Mouse (Mus musculus): Measurements from ENCODE around the gene Wdr62.
"Not testable (repeated sequence)": the region's sequence is repeated elsewhere in the genome, so short reads cannot be mapped to it uniquely, and the experiment has no call there.

The Wdr62 gene

GRCm38 (mm10) chr7:30265531-30265930 lies 14.7 kb downstream of the Wdr62 start:
- DNase-seq (ENCODE audit: low spot score in 2 of 2) = no peak

GRCm38 (mm10) chr7:30265041-30265440 lies 15.2 kb downstream of the Wdr62 start:
- DNase-seq (ENCODE audit: low spot score in 2 of 2) = no peak

DNA sequence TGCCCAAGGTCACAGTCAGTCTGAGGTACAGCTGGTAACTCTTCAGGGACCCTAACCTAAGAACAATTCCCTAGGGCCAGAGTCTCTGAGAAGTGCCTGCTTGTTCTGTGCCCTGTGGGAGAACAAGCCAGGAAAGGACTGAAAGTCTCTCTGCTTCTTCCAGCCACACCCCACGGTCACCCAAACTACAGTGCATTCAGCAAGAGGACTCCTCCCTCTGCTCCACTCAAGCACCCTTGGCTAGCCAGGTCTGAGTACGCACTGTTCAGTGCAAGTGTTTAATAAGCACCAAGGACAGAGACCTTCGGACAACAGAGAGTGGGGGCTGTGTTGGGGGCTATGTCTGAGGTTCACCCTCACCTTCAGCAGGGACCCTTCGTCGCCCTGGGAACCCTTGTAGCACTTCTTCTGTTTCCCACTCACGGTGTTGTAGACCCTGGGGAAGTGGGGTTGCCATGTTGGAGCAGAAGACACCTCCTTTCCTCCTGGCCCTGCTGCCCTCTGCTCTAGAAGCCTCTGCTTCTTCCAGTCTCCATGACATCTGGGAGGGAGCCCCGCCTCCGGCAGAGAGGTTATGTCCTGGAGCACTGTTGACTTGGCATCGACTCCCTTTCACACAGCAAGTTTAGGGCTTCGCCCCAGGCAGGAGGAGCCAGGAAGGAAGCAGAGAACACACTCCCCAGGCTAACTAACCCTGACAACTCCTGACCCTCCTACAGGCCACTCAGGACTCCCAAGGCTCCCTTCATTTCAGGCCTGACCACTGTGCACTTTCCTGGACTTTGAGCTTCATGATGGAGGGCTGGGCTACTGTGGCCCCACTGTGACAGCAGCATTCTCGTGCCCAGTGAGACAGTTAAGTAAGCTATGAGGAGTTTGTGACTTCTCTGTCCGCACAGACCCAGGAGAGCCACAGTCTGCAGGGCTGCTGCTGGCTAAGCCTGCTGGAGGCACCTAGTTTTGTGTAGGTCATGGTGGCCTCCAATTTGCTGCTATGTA lies 28.0 kb downstream of the Wdr62 start:
- peak in 1 of 2 experiments; percentile 33 for DNase-seq (ENCODE audit: low spot score in 2 of 2)

GRCm38 (mm10) chr7:30237374-30237773 lies 42.8 kb downstream of the Wdr62 start:
- DNase-seq (ENCODE audit: low spot score in 2 of 2) = not testable (repeated sequence)

DNA sequence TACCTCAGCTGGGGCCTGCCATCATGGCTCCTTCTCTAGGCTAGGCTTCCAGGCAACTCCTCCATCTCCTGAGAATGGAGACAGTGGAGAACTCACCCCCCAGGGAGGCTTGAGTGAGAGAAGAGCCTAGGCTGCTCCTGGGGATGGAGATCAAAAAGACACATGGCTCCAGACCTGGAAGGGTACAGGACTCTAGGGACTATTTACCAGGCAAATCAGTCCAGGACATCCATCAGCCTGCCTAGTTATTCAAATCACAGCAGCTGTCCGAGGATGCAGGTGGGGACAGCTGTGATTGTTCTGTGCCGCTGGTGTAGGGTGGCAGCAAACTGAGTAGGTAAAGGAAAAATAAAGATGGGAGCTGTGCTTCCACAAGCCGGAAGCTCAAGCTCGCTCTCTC lies 44.6 kb downstream of the Wdr62 start, which contains the start of gene Ovol3:
Gene Ovol3 (minus strand): TSS at position 101 of the 400 bp plus-strand sequence.
- no peak for DNase-seq (ENCODE audit: low spot score in 2 of 2)

DNA sequence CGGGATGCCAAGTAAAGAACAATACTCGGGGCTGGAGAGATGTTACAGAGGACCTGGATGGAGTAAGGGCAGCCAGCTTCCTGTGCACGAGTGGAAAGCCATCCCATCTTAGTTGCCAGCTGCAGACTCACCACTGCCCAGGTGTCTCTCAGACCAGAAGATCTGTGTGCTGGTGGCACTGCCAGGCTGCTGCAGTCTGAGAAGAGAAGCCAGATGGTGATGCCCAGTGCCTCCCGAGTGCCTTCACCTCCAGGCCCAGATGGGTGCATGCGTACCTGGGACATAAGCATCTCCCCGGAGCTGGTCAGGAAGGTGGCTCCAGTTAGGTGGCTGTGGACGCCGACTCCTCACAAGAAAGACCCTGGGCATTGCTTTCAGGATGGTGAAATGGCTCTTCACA lies 45.1 kb downstream of the Wdr62 start:
- DNase-seq (ENCODE audit: low spot score in 2 of 2) = no peak

DNA sequence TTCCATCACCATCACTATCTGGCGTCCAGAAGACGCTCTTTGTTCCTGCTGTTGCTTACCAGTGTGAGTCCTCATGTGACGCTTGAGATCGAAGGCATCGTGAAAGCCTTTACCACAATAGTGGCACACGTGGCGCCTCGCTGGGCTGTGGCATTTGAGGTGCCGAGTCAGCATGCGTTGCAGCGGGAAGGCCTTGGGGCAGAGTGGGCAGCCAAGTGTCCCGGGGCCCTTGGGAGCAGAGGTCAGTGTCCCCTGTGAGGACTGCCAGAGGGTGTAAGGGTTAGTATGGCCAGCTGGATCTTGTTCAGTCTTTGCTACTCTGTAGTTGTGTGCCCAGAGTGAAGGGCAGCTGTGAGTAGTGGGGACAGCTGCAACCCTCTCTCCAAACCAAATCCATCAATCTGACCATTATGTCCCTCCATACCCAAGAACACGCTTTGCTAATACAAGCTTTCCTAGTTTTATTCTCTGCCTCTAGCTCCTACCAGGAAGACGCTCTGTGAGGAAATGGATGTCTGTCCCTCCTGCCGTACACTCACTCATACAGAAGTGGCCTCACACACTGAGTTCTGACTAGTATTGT lies 45.9 kb downstream of the Wdr62 start:
- DNase-seq (ENCODE audit: low spot score in 2 of 2) = no peak

GRCm38 (mm10) chr7:30233387-30233786 lies 46.8 kb downstream of the Wdr62 start:
- no peak for DNase-seq (ENCODE audit: low spot score in 2 of 2)

DNA sequence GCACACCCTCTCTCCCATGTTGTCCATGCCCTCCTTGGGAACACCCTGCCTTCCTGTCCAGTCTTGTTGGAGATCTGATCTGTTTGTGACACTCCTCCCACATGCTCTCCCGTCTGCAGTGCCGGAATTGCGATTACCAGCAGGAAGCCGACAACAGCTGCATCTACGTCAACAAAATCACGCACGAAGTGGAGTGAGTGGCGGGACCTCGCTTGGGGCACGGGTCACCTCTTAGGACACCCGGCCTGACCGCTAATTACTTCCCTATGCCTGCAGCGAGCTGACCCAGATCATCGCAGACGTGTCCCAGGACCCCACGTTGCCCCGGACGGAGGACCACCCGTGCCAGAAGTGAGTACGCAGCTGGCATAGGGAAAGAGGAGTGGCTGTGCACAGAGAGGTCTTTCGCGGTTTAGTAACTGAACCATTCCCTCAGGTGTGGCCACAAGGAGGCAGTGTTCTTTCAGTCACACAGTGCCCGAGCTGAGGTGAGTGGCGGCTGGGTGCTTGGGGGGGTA lies 47.5 kb downstream of the Wdr62 start:
- DNase-seq (ENCODE audit: low spot score in 2 of 2) = peak; percentile 55 to 75

- DNase-seq (ENCODE audit: low spot score in 2 of 2) = peak; percentile 98
Observed at GRCm38 (mm10) chr7:30231669-30232454, 48.4 kb downstream of the Wdr62 start, which contains the start of the genes Polr2i and Tbcb. Gene Polr2i, plus strand, starts transcription at chr7:30231948. Gene Tbcb, minus strand, starts transcription at chr7:30232272.

DNA sequence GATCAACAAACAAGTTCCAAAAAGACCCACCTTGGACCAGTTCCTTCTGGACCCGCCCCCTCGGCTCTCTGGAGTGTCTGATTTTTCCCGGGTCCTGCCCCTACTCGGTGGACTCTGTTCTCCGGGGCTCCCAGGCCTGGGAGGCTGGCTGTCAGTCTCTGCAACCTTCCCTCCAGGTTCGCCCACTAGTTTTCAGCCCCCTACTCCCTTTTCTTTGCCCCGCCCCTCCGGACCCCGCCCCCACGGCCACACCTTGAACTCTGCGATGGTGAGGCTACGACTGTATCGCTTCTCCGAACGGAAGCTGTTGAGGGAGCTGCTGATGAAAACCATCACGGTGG lies 48.9 kb downstream of the Wdr62 start:
- DNase-seq (ENCODE audit: low spot score in 2 of 2) = no peak

- DNase-seq (ENCODE audit: low spot score in 2 of 2) = no peak
Observed at GRCm38 (mm10) chr7:30224206-30224605, 56.0 kb downstream of the Wdr62 start.

- DNase-seq (ENCODE audit: low spot score in 2 of 2) = no peak
Observed at GRCm38 (mm10) chr7:30222205-30222604, 58.0 kb downstream of the Wdr62 start.

GRCm38 (mm10) chr7:30221433-30221832 lies 58.8 kb downstream of the Wdr62 start:
- DNase-seq (ENCODE audit: low spot score in 2 of 2) = no peak

DNA sequence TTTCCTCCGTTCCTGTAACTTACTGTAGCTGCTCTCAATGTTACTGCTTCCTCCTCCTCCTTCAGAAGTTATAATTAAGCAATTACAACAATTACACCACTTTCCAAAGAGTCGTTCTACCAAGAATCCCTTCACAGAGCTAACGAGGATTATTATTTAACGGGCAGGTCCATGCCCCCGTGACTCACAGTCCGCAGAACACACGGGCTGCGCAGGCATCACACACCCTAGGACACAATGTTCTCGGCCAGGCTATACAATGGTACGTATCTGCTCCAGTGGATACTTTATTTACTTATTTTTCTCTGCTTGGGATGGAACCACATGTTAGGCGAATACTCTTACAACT lies 60.2 kb downstream of the Wdr62 start:
- DNase-seq (ENCODE audit: low spot score in 2 of 2) = no peak

DNA sequence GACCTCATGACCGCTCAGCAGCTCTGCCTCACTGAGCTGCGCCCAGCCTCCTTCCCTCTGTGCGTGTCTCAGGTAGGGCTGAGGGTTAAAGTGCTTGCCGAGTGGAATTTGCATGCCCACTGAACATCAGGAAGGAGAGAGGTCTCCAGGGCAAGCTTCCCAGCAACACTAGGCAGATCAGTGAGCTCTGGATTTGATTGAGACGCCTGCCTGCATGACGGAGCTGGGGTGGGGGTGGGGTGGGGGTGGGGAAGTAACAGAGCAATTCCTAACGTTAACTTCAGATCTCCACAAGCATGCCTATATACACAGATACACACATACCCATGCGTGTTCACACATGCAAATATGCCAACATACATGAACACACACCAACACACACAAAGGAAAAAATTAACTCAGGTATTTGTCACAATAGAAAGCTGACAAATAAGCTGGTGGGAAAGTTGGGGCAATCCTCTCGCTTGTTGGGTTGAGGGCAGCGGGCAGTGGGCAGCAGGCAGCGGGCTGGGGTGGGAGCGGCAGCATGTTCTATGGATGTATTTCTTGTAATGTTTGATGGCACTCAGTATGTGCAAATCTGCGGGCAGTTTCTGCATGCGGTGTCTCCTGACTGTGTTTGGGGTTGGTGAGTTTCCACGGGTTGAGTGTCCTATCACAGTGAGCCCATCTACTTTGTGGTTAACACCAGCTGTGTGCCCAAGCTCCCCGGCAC lies 60.8 kb downstream of the Wdr62 start:
- DNase-seq (ENCODE audit: low spot score in 2 of 2) = no peak

GRCm38 (mm10) chr7:30217277-30217676 lies 62.9 kb downstream of the Wdr62 start:
- no peak for DNase-seq (ENCODE audit: low spot score in 2 of 2)

- peak in 1 of 2 experiments; percentile 81 for DNase-seq (ENCODE audit: low spot score in 2 of 2)
Observed at GRCm38 (mm10) chr7:30216723-30217151, 63.5 kb downstream of the Wdr62 start.

DNA sequence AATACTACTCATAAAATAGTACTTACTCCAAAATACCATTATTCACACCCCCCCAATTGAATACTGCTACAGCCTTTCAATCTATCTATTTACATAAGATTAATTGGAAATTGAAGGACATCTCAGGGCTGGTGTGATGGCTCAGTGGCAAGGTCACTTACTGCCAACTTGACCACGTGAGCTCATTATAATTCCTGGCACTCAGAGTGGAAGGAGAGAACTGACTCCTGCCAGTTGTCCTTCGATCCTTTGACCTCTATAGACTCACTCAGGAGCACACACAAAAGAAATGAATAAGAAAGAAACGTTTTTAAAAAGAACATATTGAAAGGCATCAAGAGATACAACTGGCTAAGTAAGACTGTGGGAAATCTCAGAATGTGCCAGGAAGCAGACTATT lies 64.3 kb downstream of the Wdr62 start:
- DNase-seq (ENCODE audit: low spot score in 2 of 2) = no peak

DNA sequence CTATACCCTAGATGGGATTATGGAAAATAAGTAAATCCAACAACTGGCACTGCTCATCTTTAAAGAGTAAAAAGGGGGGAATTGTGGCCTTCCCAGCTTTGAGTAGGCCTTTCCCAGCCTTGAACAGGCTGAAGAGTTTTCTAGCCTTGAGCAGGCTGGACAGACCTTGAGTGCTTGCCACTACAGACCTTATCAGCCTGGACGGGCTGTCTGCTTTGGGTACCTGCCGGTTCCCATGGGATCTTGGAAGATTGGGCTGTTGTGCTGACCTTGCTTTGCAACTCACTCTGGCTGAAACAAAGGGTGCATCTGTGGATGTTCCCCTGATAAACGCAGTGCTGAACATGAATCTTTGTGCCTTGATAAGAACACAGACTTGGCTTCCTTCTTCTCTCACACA lies 66.3 kb downstream of the Wdr62 start:
- no peak for DNase-seq (ENCODE audit: low spot score in 2 of 2)

DNA sequence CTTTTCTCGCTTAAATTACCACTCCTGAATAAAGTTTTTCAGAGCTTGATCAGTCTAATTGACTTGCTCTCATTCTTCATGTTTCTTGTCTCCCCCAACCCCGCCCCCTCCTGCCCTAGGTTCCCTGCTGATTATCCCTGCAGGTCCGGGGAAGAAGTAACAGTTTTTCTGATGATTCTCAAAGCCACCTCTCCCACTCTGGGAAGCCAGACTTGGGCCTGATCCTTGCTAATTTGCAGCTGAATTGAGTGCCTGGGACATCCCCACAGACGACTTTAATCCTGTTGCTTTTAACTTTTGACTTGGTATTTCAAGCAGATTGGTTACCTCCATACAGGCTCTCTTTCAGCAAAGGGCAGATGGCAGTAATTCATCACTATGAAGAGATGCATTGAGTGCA lies 69.2 kb downstream of the Wdr62 start:
- no peak for DNase-seq (ENCODE audit: low spot score in 2 of 2)

Measured in urinary bladder, postnatal 4 days (tissue).